1 mouse cellular context compared by ENCODE assay signal in the genomic region with DNA sequence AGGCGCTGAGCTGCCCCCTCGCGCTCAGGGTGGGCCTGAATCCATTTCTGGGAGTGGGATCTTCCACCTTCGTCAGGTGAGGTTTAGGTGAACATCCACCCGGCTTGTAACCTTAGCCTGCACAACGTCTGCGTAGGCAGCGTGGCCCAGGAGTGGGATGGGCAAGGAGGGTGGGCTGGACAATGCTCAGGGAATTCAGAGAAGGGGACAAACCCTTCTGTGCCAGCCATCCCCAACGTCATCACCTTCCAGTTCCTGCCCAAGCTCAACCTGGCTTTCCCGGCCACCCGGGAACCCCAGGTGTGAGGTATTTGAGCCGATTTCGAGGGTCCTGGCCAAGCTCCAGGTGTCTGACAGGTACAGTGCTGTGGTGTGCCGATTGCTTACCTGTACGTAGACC.
TF ChIP-seq lines count a peak whose summit lies in the region.

No protein-coding gene starts in this region.

TF ChIP-seq in C2C12, 6 proteins besides CTCF, POLR2A, EP300 and RAD21 (continued from another document):
- TF ChIP-seq FOSL1 (IDR thresholded peaks at IDR 0.05; ENCODE audit: insufficient read depth, low read length, poor library complexity, severe bottlenecking), result no peak
